Mouse (Mus musculus): ENCODE measurements around the gene Tmem163.

GRCm38 (mm10) chr1:127586156-127586555 lies 93.2 kb downstream of the Tmem163 start:
- no peak for TF ChIP-seq CTCF (IDR thresholded peaks at IDR 0.05 in 2 of 3, conservative IDR thresholded peaks at IDR 0.05 in 1 of 3; ENCODE audit: control insufficient read depth in 1 of 3, insufficient read depth in 1 of 3, low read depth in 2 of 3, low read length in 3 of 3, poor library complexity in 1 of 3, severe bottlenecking in 1 of 3)
- no peak for TF ChIP-seq TAL1 (IDR thresholded peaks at IDR 0.05; ENCODE audit: low read length)
- no peak for TF ChIP-seq EP300 (IDR thresholded peaks at IDR 0.05; ENCODE audit: low read depth in 1 of 2, low read length in 2 of 2)
